Mouse (Mus musculus) neural tube, embryonic 11.5 days (tissue): ENCODE measurements around the gene Lexm. TPM values are rescaled to one million over a fixed set of nuclear protein-coding genes. Genes with fewer than 3 reads are reported as not detected.

Source experiments
- ATAC-seq: fragments of 200-750 bp; cut with Nextera tagmentation; 2 replicates; pipeline ENCODE4 v1.8.0; 2017; ENCODE audit warnings: moderate number of reproducible peaks, mild to moderate bottlenecking, moderate TSS enrichment, moderate library complexity; ENCODE audit not compliant: insufficient read depth, low FRiP score, low TSS enrichment
- DNase-seq: peaks from one replicate; pipeline ENCODE4 v3.0.0-alpha.2; 2015; ENCODE audit warnings: low spot score
- H3K27ac ChIP-seq: fragments of 300-500 bp; sonication (generic); 2 replicates; pipeline ENCODE4 v1.5.1; 2014; ENCODE audit warnings: low read depth, mild to moderate bottlenecking, low read length
- H3K27me3 ChIP-seq: fragments of 300-500 bp; sonication (generic); 2 replicates; pipeline ENCODE4 v1.6.1; 2014; ENCODE audit warnings: mild to moderate bottlenecking, low read length, mixed read lengths; ENCODE audit not compliant: control insufficient read depth, insufficient read depth
- H3K36me3 ChIP-seq: fragments of 300-500 bp; sonication (generic); 2 replicates; pipeline ENCODE4 v1.6.1; 2014; ENCODE audit warnings: mild to moderate bottlenecking, low read length, moderate library complexity, mixed read lengths; ENCODE audit not compliant: control insufficient read depth, insufficient read depth
- H3K4me1 ChIP-seq: fragments of 300-500 bp; sonication (generic); 2 replicates; pipeline ENCODE4 v1.6.1; 2014; ENCODE audit warnings: low read length, mixed read lengths; ENCODE audit not compliant: control insufficient read depth, insufficient read depth
- H3K4me2 ChIP-seq: fragments of 300-500 bp; sonication (generic); 2 replicates; pipeline ENCODE4 v1.6.1; 2014; ENCODE audit warnings: low read depth, mild to moderate bottlenecking, moderate library complexity
- H3K4me3 ChIP-seq: fragments of 300-500 bp; sonication (generic); 2 replicates; pipeline ENCODE4 v1.5.1; 2014; ENCODE audit warnings: low read depth, low read length
- H3K9ac ChIP-seq: fragments of 300-500 bp; sonication (generic); 2 replicates; pipeline ENCODE4 v1.6.1; 2014; ENCODE audit warnings: mild to moderate bottlenecking, low read length
- H3K9me3 ChIP-seq: fragments of 300-500 bp; sonication (generic); 2 replicates; pipeline ENCODE4 v1.6.1; 2016; ENCODE audit warnings: low read length; ENCODE audit not compliant: control insufficient read depth
- WGBS: fragments of 180-500 bp; shearing (Covaris S2); extraction: QIAGEN DNeasy Blood & Tissue Kit; methylation state at CpG from one replicate; pipeline ENCODE4 v1.1.7; 2014; 5-methylcytosine and 5-hydroxymethylcytosine counted together
- polyA plus RNA-seq: library from polyadenylated mRNA; unstranded; fragments of >200 nt; fragmentation: Nextera tagmentation; extraction: Ambion mirVana; gene quantifications from 2 replicates; pipeline ENCODE4 v1.2.1, GENCODE M21; 2014

The Lexm gene
- polyA plus RNA-seq, 1 experiment from 2014 or later = 0.20 TPM

DNA sequence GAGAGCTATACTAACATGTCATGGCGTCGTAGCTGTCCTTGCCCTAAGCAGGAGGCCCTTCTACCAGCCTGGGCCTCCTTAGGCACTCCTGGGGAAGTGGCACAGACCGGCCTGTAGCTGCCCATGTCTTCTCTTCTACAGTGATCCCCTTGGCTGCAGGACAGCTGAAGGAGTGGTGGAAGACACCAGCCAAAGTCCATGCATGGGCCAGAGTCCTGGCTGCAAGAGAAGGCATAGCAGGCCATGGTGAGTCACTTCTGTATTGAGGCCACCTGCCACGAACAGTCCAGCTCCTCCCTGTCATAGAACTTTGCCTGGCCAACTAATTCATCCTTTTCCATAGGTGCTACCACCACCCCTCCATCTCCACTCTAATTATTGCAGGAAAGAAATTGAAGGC, 1.9 kb upstream of the Lexm start:
- DNase-seq (no peak), ATAC-seq (no peak)
- WGBS = 89% methylated on average over 4 of the region's 4 CpGs
- Histone ChIP-seq H3K4me3 (no peak overlapping the region), H3K4me2 (no peak overlapping the region), H3K4me1 (no peaks in the 10 kb centered on the region), H3K9me3 (no peaks in the 10 kb centered on the region), H3K9ac (no peak overlapping the region), H3K27me3 (peaks cover 24% of the 10 kb centered on the region), H3K36me3 (no peaks in the 10 kb centered on the region), H3K27ac (no peak overlapping the region)

DNA sequence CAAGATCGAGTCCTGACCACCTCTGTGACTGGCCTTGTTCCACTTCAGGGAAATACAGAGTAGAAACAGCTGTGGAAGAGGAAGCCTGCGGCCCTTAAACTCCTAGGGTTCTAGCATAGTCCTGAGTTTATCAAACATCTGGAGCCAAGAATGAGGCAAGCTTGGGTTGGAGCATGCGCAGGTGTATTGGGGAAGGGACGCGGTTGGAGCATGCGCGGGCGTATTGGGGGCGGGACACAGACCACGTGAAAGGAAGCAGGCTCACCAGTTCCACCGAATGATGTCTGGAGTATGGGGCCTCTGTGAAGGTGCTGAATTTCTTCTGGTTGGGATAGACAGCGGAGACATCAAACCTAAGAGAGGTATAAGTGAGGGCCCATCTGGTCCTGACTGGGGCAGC, 1.4 kb downstream of the Lexm start:
- H3K4me3 ChIP-seq = no peak overlapping the region
- H3K9ac ChIP-seq = no peak overlapping the region
- no peak overlapping the region for H3K4me2 ChIP-seq
- H3K27ac ChIP-seq = no peak overlapping the region
- no peaks in the 10 kb centered on the region for H3K36me3 ChIP-seq
- H3K27me3 ChIP-seq = no peaks in the 10 kb centered on the region
- ATAC-seq (no peak), DNase-seq (no peak)
- 80% methylated on average over 12 of the region's 12 CpGs for WGBS
- H3K4me1 ChIP-seq = no peaks in the 10 kb centered on the region
- H3K9me3 ChIP-seq = no peaks in the 10 kb centered on the region

DNA sequence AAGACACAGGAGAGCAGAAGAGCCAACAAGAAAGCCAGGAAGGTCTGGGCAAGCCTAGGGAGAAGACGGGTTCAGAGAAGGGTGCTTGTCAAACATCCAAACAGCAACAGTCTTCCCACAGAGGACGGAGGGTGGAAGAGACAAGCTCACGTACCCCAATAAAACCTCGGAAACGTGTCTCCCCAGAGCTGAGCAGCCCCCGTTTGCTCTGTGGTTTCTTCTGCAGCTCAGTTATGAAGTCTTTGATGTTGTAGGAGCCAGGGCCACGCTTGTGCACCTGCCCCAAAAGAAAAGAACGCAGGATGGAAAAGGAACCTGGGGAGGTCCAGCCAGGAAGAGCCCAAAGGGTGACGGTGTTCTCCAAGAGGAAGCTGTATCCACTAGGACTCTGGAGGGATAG, 2.2 kb downstream of the Lexm start:
- no peaks in the 10 kb centered on the region for H3K9me3 ChIP-seq
- no peak overlapping the region for H3K4me2 ChIP-seq
- no peak overlapping the region for H3K4me3 ChIP-seq
- H3K36me3 ChIP-seq = no peaks in the 10 kb centered on the region
- no peak for ATAC-seq
- H3K27ac ChIP-seq = no peak overlapping the region
- H3K27me3 ChIP-seq = no peaks in the 10 kb centered on the region
- H3K9ac ChIP-seq = no peak overlapping the region
- no peaks in the 10 kb centered on the region for H3K4me1 ChIP-seq
- DNase-seq = no peak
- 85% methylated on average over 9 of the region's 9 CpGs for WGBS

GRCm38 (mm10) chr4:106614180-106614797, 2.8 kb downstream of the Lexm start:
- no peak overlapping the region for H3K27ac ChIP-seq
- WGBS = 41% methylated on average over 7 of the region's 7 CpGs
- H3K4me3 ChIP-seq = no peak overlapping the region
- ATAC-seq (peak; percentile 61), DNase-seq (peak; percentile 73)
- H3K27me3 ChIP-seq = no peaks in the 10 kb centered on the region
- H3K4me1 ChIP-seq = no peaks in the 10 kb centered on the region
- H3K4me2 ChIP-seq = no peak overlapping the region
- no peak overlapping the region for H3K9ac ChIP-seq
- no peaks in the 10 kb centered on the region for H3K36me3 ChIP-seq
- H3K9me3 ChIP-seq = no peaks in the 10 kb centered on the region

GRCm38 (mm10) chr4:106613560-106613959, 3.5 kb downstream of the Lexm start:
- Histone ChIP-seq H3K4me1 (no peaks in the 10 kb centered on the region), H3K9me3 (no peaks in the 10 kb centered on the region), H3K9ac (no peak overlapping the region), H3K27me3 (no peaks in the 10 kb centered on the region), H3K36me3 (no peaks in the 10 kb centered on the region), H3K27ac (no peak overlapping the region), H3K4me2 (no peak overlapping the region), H3K4me3 (no peak overlapping the region)
- ATAC-seq (no peak), DNase-seq (no peak)
- 85% methylated on average over 3 of the region's 3 CpGs for WGBS

GRCm38 (mm10) chr4:106613105-106613504, 3.9 kb downstream of the Lexm start:
- Histone ChIP-seq H3K36me3 (no peaks in the 10 kb centered on the region), H3K4me1 (no peaks in the 10 kb centered on the region), H3K9ac (no peak overlapping the region), H3K9me3 (no peaks in the 10 kb centered on the region), H3K4me3 (no peak overlapping the region), H3K27me3 (no peaks in the 10 kb centered on the region), H3K27ac (no peak overlapping the region; the same call in 1 of the 2 replicates), H3K4me2 (no peak overlapping the region)
- ATAC-seq (no peak), DNase-seq (no peak)
- 80% methylated on average over 8 of the region's 8 CpGs for WGBS

- Histone ChIP-seq H3K4me2 (no peak overlapping the region), H3K4me1 (no peaks in the 10 kb centered on the region), H3K4me3 (no peak overlapping the region), H3K27me3 (no peaks in the 10 kb centered on the region), H3K27ac (no peak overlapping the region), H3K36me3 (no peaks in the 10 kb centered on the region), H3K9ac (no peak overlapping the region), H3K9me3 (no peaks in the 10 kb centered on the region)
- DNase-seq (no peak), ATAC-seq (no peak)
- WGBS = 96% methylated on average over 1 of the region's 1 CpGs
These were observed 9.1 kb downstream of the Lexm start for GRCm38 (mm10) chr4:106607905-106608304.

DNA sequence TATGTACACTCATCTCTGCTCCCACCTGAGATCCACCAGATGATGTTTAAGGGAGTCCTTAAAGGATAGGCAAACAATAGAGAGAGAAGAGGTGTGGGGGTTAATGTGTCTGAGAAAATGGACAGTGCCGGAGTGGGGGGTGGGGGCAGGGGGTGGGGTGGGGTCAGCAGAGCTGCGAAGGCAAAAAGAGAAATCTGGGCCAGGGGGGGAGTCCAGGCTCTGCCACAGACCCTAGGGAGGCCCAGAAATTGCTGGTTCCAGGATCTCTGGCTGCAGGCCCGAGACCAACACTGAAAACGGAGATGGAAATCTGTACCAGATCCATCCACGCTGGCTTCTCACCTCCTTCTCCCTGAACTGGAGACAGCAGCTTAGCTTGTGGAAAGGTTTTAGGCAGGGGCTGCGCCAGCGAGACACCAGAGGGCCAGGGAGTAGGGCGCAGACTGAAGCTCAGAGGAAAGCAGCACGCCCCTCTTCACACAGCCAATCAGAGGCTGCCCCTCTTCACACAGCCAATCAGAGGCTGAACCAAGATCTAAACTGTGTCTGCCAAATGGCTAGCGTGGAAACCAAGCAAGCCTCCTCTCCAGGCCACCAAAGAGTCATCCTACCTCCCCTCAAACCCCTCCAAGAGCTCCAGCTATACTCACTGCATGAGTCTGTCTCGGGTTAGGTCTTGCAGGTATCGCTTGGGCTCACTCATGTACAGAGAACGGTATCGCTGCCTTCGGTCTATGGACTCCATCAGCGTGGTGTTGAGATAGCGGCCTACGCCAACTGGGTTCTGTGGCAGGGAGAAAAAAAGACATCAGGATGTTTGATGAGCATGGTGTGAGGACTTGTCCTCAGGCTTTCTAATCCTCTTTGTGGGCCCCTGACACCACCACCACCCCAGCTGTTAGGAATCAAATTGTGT, 10.1 kb downstream of the Lexm start:
- H3K4me2 ChIP-seq = peak overlapping the region; percentile 30
- ATAC-seq (peak; percentile 94), DNase-seq (peak; percentile 64)
- no peaks in the 10 kb centered on the region for H3K4me1 ChIP-seq
- no peaks in the 10 kb centered on the region for H3K9me3 ChIP-seq
- no peaks in the 10 kb centered on the region for H3K27me3 ChIP-seq
- no peak overlapping the region for H3K27ac ChIP-seq
- H3K4me3 ChIP-seq = no peak overlapping the region
- WGBS = 42% methylated on average over 18 of the region's 18 CpGs
- H3K9ac ChIP-seq = no peak overlapping the region
- no peaks in the 10 kb centered on the region for H3K36me3 ChIP-seq

GRCm38 (mm10) chr4:106600770-106601169, 16.3 kb downstream of the Lexm start:
- Histone ChIP-seq H3K36me3 (no peaks in the 10 kb centered on the region), H3K4me3 (no peak overlapping the region), H3K27ac (no peak overlapping the region), H3K4me1 (no peaks in the 10 kb centered on the region), H3K9ac (no peak overlapping the region), H3K27me3 (no peaks in the 10 kb centered on the region), H3K9me3 (no peaks in the 10 kb centered on the region; the same call in 1 of the 2 replicates), H3K4me2 (no peak overlapping the region)
- ATAC-seq = no peak
- DNase-seq = no peak
- WGBS = 67% methylated on average over 4 of the region's 4 CpGs
